Mouse (Mus musculus) CH12.LX (cell line): ENCODE data around the gene Gorasp1.

Experiments used
- CHD2 ChIP-seq: IDR thresholded peaks from 2 replicates; pipeline ENCODE4 v1.6.1; 2011; ENCODE audit warnings: low read length, improper control_type of control experiment
- CTCF ChIP-seq, 2 experiments: IDR thresholded peaks in 1 of 2; conservative IDR thresholded peaks in 1 of 2; 2 replicates each; pipeline ENCODE4 v1.5.1; 2011 to 2012; ENCODE audit warnings: low read depth in 2 of 2, low read length in 2 of 2, improper control_type of control experiment in 1 of 2, inconsistent platforms in 1 of 2, mild to moderate bottlenecking in 1 of 2, moderate library complexity in 1 of 2
- E2F4 ChIP-seq: IDR thresholded peaks from 2 replicates; pipeline ENCODE4 v1.6.1; 2011; ENCODE audit warnings: low read depth, low read length, improper control_type of control experiment; ENCODE audit not compliant: insufficient replicate concordance
- EP300 ChIP-seq: IDR thresholded peaks from 2 replicates; pipeline ENCODE4 v1.6.1; 2011; ENCODE audit warnings: low read length, improper control_type of control experiment
- JUND ChIP-seq: conservative IDR thresholded peaks from 2 replicates; pipeline ENCODE4 v1.6.1; 2011; ENCODE audit warnings: low read depth, low read length, improper control_type of control experiment
- MAX ChIP-seq: IDR thresholded peaks from 2 replicates; pipeline ENCODE4 v1.6.1; 2011; ENCODE audit warnings: low read length, improper control_type of control experiment
- MEF2A ChIP-seq: IDR thresholded peaks from 2 replicates; pipeline ENCODE4 v1.6.1; 2014; ENCODE audit warnings: low read depth, mild to moderate bottlenecking, inconsistent platforms, low read length, improper control_type of control experiment, borderline replicate concordance
- POLR2A ChIP-seq: IDR thresholded peaks from 2 replicates; pipeline ENCODE4 v1.6.1; 2011; ENCODE audit warnings: low read depth, mild to moderate bottlenecking, improper control_type of control experiment, low read length
- POLR2AphosphoS2 ChIP-seq: IDR thresholded peaks from 2 replicates; pipeline ENCODE4 v1.6.1; 2011; ENCODE audit warnings: low read depth, low read length, improper control_type of control experiment
- TCF12 ChIP-seq: IDR thresholded peaks from 2 replicates; pipeline ENCODE4 v1.6.1; 2014; ENCODE audit warnings: low read depth, mild to moderate bottlenecking, inconsistent platforms, low read length, improper control_type of control experiment
- USF2 ChIP-seq: conservative IDR thresholded peaks from 2 replicates; pipeline ENCODE4 v1.6.1; 2011; ENCODE audit warnings: low read depth, low read length, improper control_type of control experiment
- ZC3H11A ChIP-seq: IDR thresholded peaks from 2 replicates; pipeline ENCODE4 v1.6.1; 2012; ENCODE audit warnings: low read depth, mild to moderate bottlenecking, inconsistent platforms, low read length, improper control_type of control experiment
- ZMIZ1 ChIP-seq: IDR thresholded peaks from 2 replicates; pipeline ENCODE4 v1.6.1; 2012; ENCODE audit warnings: low read depth, mild to moderate bottlenecking, inconsistent platforms, low read length, improper control_type of control experiment
- ZNF384 ChIP-seq: IDR thresholded peaks from 2 replicates; pipeline ENCODE4 v1.6.1; 2012; ENCODE audit warnings: low read depth, low read length, improper control_type of control experiment, inconsistent platforms

DNA sequence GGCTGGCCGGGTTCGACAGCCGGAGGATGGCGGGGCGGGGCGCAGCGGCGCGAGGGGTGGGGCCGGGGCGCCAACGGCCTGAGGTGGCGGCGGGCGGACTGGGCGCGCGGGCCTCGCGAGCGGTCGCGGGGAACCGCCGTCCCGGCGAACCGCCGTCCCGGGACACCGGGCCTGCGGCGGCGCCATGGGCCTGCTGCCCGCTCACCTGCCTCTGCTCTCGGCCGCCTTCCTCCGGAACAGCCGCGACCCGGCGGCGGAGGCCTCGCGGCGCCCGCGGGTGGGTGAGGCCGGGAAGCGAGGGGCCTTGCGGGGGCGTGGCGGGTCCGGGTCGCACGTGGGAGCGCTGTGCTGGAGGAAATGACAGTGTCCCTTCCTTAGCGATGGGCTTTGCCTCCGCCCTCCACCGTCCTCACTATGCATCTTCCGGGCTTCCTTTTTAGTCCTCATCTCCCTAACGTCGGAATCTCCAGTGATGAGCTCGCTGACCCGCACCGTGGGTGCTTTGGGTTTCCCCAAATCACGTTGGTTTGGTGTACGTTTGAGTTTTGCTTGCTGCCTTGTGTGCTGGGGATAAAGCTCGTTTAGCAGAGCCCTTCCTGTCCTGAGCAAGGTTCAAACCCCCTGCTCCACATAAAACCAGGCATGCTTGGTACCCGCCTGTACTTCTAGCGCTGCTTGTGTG, 42.2 kb downstream of the Gorasp1 start:
- TF ChIP-seq E2F4, result no peak
- no peak for TF ChIP-seq POLR2A
- TF ChIP-seq CTCF (conservative IDR thresholded peaks at IDR 0.05 in 1 of 2, IDR thresholded peaks at IDR 0.05 in 1 of 2; ENCODE audit: low read depth in 2 of 2, low read length in 2 of 2), result no peak
- TF ChIP-seq TCF12, result no peak
- TF ChIP-seq ZNF384, result no peak
- TF ChIP-seq ZMIZ1, result no peak
- no peak for TF ChIP-seq USF2
- TF ChIP-seq EP300, result no peak
- no peak for TF ChIP-seq ZC3H11A
- no peak for TF ChIP-seq JUND
- no peak for TF ChIP-seq CHD2
- TF ChIP-seq POLR2AphosphoS2, result no peak
- TF ChIP-seq MEF2A, result no peak
- TF ChIP-seq MAX, result no peak
